Mouse (Mus musculus): ENCODE data around the gene Rbpjl.

The Rbpjl gene

DNA sequence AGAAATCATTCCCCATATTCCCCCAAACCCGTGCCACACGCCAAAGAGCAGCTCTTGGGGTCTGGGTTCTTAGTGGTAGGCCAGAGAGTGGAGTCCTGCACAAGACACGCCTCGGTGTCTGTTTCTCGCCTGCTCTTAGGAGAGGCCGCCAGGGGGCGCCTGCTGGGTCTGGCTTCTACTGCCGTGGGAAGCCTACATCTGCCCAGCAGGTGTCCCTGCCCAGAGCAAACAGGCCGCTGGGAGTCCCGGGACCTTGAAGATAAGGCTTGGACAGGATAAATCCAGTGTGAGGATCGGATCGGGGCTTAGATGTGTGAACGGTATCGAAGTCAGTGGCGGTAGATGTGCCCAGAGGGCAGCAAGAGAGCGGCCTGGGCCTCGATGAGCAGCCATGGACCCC is at the start of gene Rbpjl:
Gene Rbpjl, plus strand, starts transcription at position 236 of the 400 bp plus-strand sequence.
- peak in 1 of 2 experiments; percentile 69 for DNase-seq (ENCODE audit: low spot score in 2 of 2)

DNA sequence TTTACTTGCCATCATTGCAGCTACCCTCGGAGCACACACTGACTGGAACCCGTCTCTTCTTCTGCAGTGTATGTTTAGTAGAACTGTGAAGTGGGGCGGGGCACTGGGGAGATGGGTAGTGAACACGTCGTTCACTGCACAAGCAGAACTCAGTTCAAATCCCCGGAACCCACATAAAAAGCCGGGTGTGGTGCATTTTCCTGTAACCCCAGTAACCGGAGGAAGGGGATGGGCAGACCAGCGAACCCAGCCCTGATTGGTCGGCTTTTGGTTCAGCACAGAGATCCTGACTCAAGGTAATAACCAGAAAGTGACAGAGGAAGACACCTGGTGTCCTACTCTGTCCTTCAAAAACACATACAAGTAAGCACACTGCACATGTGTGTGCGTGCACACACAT is 49.6 kb upstream of the Rbpjl start:
- no peak for DNase-seq (ENCODE audit: low spot score in 2 of 2)

GRCm38 (mm10) chr2:164356177-164356967 is 46.6 kb upstream of the Rbpjl start:
- no peak for DNase-seq (ENCODE audit: low spot score in 2 of 2)

GRCm38 (mm10) chr2:164358373-164358772 is 44.6 kb upstream of the Rbpjl start:
- no peak for DNase-seq (ENCODE audit: low spot score in 2 of 2)

DNA sequence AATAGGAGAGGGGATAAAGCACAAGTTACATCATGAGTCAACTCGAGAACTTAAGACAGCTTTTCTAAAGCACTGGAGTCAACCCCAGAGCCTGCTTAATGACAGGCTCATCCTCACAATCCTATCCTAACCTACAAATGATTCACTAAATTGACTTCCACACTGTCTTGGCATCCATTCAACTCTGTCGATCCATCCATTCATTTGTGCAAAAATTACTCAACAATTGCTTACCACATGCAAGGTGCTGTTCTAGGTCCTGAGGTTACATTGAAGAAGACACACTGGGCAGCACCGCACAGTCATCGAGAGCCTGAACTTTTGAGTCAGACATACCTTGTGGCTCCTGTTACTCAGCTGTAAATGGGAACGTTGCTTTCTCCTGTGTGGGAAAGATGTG is 43.9 kb upstream of the Rbpjl start:
- no peak for DNase-seq (ENCODE audit: low spot score in 2 of 2)

DNA sequence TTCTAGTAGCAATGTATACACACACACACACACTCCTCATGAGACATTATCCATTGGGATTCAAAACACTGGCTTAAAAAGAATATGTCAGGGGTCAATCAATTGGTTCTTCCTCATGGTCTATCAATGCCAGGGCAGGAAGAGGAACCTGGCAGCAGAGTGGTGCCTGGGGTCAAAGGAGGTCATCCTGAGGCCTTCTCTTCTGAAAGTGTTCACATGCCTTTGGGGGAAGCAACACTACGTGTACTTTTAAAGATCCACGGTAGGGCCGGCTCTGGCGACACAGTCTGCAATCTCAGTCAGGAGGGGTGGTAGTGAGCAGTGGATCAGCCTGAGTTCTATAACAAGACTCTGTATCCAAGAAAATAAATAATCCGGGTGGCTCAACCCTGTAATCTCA is 43.3 kb upstream of the Rbpjl start:
- no peak for DNase-seq (ENCODE audit: low spot score in 2 of 2)

- DNase-seq (ENCODE audit: low spot score in 2 of 2), result no peak
These were observed 41.8 kb upstream of the Rbpjl start for GRCm38 (mm10) chr2:164360974-164361657.

- DNase-seq (ENCODE audit: low spot score in 2 of 2), result no peak
These were observed 36.0 kb upstream of the Rbpjl start for GRCm38 (mm10) chr2:164366947-164367346.

GRCm38 (mm10) chr2:164368620-164369105 is 34.3 kb upstream of the Rbpjl start:
- no peak for DNase-seq (ENCODE audit: low spot score in 2 of 2)

DNA sequence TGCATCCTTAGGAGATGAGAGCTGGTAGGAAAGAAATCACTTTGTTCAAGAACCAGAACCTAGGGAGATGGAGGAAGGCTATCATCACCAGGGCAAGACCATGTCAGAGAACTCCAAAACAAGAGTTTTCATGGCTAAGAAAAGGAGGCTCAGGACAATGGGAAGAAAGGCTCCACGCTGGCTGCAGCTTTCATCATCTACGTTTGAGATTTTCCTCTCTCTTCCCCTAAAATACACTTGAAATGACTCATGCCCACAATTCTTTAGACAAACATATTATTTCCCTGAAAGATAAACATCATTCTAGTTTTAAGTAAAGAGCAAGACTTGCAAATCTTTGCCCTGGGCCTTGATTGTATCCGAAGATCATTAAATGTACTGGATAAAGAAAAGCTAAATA is 31.6 kb upstream of the Rbpjl start:
- DNase-seq (ENCODE audit: low spot score in 2 of 2), result no peak

GRCm38 (mm10) chr2:164372408-164373053 is 30.4 kb upstream of the Rbpjl start:
- no peak for DNase-seq (ENCODE audit: low spot score in 2 of 2)

DNA sequence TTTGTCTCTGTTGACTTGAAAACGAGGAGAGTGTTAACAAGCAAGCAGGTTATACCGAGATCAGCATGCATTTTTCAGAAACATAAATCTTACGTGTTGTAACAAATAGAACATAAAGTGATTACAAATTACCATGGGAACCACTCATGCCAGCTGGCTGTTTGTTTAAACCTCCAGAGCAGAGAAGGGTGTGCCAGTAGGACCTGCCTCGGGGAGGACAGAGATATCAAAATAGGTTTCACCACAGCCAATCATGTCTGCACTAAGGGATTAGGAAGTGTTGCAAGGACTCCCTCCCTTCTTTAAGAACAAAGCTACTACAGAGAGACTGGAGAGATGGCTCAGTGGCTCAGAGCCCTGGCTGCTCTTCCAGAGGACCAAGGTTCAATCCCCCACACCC is 29.8 kb upstream of the Rbpjl start:
- no peak for DNase-seq (ENCODE audit: low spot score in 2 of 2)

GRCm38 (mm10) chr2:164377478-164378426 is 25.2 kb upstream of the Rbpjl start:
- DNase-seq (ENCODE audit: low spot score in 2 of 2), result no peak

DNA sequence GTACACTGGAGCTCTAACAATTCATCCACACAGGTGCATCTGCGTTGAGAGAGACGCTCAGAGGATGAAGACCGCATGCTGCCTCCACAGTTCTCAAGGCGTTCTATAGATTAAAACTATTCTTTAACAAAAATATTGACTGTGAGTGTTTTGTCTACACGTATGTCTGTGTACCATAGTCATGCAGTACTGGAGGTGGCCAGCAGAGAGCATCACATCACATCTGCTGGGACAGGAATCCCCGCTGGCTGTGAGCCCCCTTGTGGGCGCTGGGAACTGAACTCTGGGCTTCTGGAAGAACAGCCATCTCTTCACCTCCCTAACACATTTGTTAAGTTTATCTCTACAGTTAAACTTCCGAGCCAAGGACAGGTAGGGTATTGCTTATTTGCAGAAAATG is 21.2 kb upstream of the Rbpjl start:
- DNase-seq (ENCODE audit: low spot score in 2 of 2), result no peak

- no peak for DNase-seq (ENCODE audit: low spot score in 2 of 2)
These were observed 20.0 kb upstream of the Rbpjl start for GRCm38 (mm10) chr2:164382971-164383370.

GRCm38 (mm10) chr2:164383656-164384399 is 19.1 kb upstream of the Rbpjl start:
- DNase-seq (ENCODE audit: low spot score in 2 of 2), result no peak

DNA sequence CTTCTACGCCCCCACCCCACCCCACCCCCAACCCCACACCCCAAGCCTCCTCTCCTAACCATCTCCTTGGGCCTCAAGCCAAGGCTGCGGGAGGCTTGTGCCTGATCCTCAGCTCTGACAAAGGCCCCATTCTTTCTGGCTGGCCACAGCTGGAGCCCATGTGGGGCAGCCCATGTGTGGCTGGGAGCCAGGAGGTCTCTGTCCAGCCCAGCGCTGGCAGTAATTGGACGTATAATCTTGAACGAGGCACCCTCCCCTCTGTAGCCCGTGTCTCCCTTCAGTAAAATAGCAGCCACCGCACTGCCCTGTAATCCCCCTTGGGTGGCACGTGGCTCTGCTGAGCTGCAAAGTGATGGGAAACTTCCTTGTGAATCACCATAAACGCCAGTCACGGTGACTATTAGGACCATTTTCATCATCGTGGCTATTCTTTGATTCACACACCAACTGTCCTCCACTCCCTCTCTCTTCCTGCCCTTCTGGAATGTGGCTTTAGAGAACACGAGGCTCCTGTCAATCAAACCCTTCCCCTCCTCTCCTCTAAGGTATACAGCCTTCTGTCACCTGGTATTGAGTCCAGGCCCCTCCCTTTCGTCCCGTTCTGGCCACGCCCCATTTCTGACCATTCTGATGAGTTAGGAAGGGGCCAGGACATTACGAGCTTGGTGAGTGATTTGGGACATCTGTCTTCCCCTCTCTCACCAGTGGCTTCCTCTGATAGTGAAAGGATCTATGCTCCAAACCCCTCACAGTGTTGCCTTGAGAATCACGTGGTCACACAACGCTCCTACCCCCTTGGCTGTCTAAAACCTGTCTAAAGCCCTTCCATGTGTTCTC is 16.8 kb upstream of the Rbpjl start:
- DNase-seq (ENCODE audit: low spot score in 2 of 2), result peak in 1 of 2 experiments; percentile 49

GRCm38 (mm10) chr2:164386953-164387352 is 16.0 kb upstream of the Rbpjl start:
- peak in 1 of 2 experiments; percentile 75 for DNase-seq (ENCODE audit: low spot score in 2 of 2)

GRCm38 (mm10) chr2:164389020-164389419 is 13.9 kb upstream of the Rbpjl start, which contains the start of gene Slpi:
Gene Slpi, minus strand, starts transcription at chr2:164389095.
- DNase-seq (ENCODE audit: low spot score in 2 of 2), result peak in 1 of 2 experiments; percentile 44

- DNase-seq (ENCODE audit: low spot score in 2 of 2), result peak in 1 of 2 experiments; percentile 87
These were observed 13.4 kb upstream of the Rbpjl start for GRCm38 (mm10) chr2:164389499-164389898.

Measured in left cerebral cortex, adult 9 months (tissue).